ENCODE assay signal across 27 mouse cellular contexts in genomic region chr2:163132314-163132713, GRCm38 (mm10). TPM values are rescaled to one million over a fixed set of nuclear protein-coding genes. Genes with fewer than 3 reads are reported as not detected.
"Had no signal": no experiment of that assay in that cellular context is flagged by ENCODE, and none has a peak within 500 bp of the region (broad histone marks: within the 10 kb centered on the region; RNA-seq: fewer than 3 reads in every experiment).

No protein-coding gene starts in this region.

- DNase-seq: cerebellum, adult 2 months; cerebellum, adult 8-10 months; cerebellum, adult 9-10 months; cerebellum, adult 9-11 months; cerebellum, postnatal 10 days; cerebellum, postnatal 14 days; cerebellum, postnatal 25 days; cerebellum, postnatal 36 days; embryo, embryonic 11 days; forebrain, postnatal 0 days; gastrocnemius, adult 2 months; gastrocnemius, postnatal 10 days; gastrocnemius, postnatal 14 days; gastrocnemius, postnatal 25 days; heart, adult 11 months; heart, adult 18-20 months; heart, adult 2 months had no signal

- ATAC-seq: forebrain, embryonic 13.5 days; forebrain, embryonic 14.5 days; forebrain, embryonic 15.5 days; forebrain, embryonic 16.5 days; forebrain, postnatal 0 days had no signal

RNA-seq across cellular contexts. Expression of gene Gtsf1l, which starts 44.7 kb away (rescaled TPM):
- total RNA-seq: common myeloid progenitor, adult 5-6 weeks; forebrain, postnatal 0 days; gastrocnemius, adult 18-20 months; gastrocnemius, adult 2 months; gastrocnemius, adult 8-10 months; gastrocnemius, postnatal 10 days; gastrocnemius, postnatal 14 days; gastrocnemius, postnatal 25 days; gastrocnemius, postnatal 4 days; granulocyte monocyte progenitor cell, adult 5-6 weeks; heart, adult 18-20 months; heart, adult 2 months; heart, adult 8-10 months had no signal
